Mouse (Mus musculus) forebrain, embryonic 11.5 days (tissue): ENCODE results near the gene Sbno2. TPM values are rescaled to one million over a fixed set of nuclear protein-coding genes. Genes with fewer than 3 reads are reported as not detected.
A peak's percentile ranks its signal among the peaks of the same experiment; 100 is the strongest.
"Not testable (repeated sequence)": the region's sequence is repeated elsewhere in the genome, so short reads cannot be mapped to it uniquely, and the experiment has no call there.

Experiments used
- ATAC-seq: fragments of 200-750 bp; cut with Nextera tagmentation; replicated peaks from 2 replicates; pipeline ENCODE4 v1.8.0; 2017; ENCODE audit warnings: moderate TSS enrichment; ENCODE audit not compliant: low FRiP score
- DNase-seq: peaks from one replicate; pipeline ENCODE4 v3.0.0-alpha.2; 2017; ENCODE audit warnings: low spot score
- H3K27ac ChIP-seq: fragments of 300-500 bp; sonication (generic); 2 replicates; pipeline ENCODE4 v1.5.1; 2014; ENCODE audit warnings: low read depth, low read length
- H3K27me3 ChIP-seq: fragments of 300-500 bp; sonication (generic); 2 replicates; pipeline ENCODE4 v1.6.1; 2014; ENCODE audit warnings: mild to moderate bottlenecking, low read length, mixed read lengths; ENCODE audit not compliant: control insufficient read depth, insufficient read depth
- H3K36me3 ChIP-seq: fragments of 300-500 bp; sonication (generic); 2 replicates; pipeline ENCODE4 v1.6.1; 2014; ENCODE audit warnings: mild to moderate bottlenecking, low read length, moderate library complexity, mixed read lengths; ENCODE audit not compliant: control insufficient read depth, insufficient read depth
- H3K4me1 ChIP-seq: fragments of 300-500 bp; sonication (generic); replicated peaks from 2 replicates; pipeline ENCODE4 v1.6.1; 2014; ENCODE audit warnings: low read length, mixed read lengths; ENCODE audit not compliant: control insufficient read depth, insufficient read depth
- H3K4me2 ChIP-seq: fragments of 300-500 bp; sonication (generic); 2 replicates; pipeline ENCODE4 v1.6.1; 2014; ENCODE audit warnings: low read depth, mild to moderate bottlenecking, low read length, moderate library complexity, mixed read lengths; ENCODE audit not compliant: severe bottlenecking
- H3K4me3 ChIP-seq: fragments of 300-500 bp; sonication (generic); 2 replicates; pipeline ENCODE4 v1.5.1; 2014; ENCODE audit warnings: low read depth, low read length
- H3K9ac ChIP-seq: fragments of 300-500 bp; sonication (generic); 2 replicates; pipeline ENCODE4 v1.6.1; 2014; ENCODE audit warnings: low read length
- H3K9me3 ChIP-seq: fragments of 300-500 bp; sonication (generic); 2 replicates; pipeline ENCODE4 v1.6.1; 2016; ENCODE audit warnings: low read length, mixed read lengths; ENCODE audit not compliant: control insufficient read depth
- WGBS: fragments of 180-500 bp; shearing (Covaris S2); extraction: QIAGEN DNeasy Blood & Tissue Kit; methylation state at CpG from one replicate; pipeline ENCODE4 v1.1.7; 2014; 5-methylcytosine and 5-hydroxymethylcytosine counted together
- polyA plus RNA-seq: library from polyadenylated mRNA; unstranded; fragments of >200 nt; fragmentation: Nextera tagmentation; extraction: Ambion mirVana; gene quantifications from 2 replicates; pipeline ENCODE4 v1.2.1, GENCODE M21; 2014

Sbno2 gene
- polyA plus RNA-seq, 1 experiment from 2014 or later = 13.6 TPM

GRCm38 (mm10) chr10:80041409-80042060, 63.8 kb downstream of the Sbno2 start:
- not testable (repeated sequence) for H3K27me3 ChIP-seq, H3K4me1 ChIP-seq, H3K4me2 ChIP-seq, DNase-seq, H3K4me3 ChIP-seq, ATAC-seq, H3K27ac ChIP-seq, H3K36me3 ChIP-seq, H3K9me3 ChIP-seq, H3K9ac ChIP-seq
- WGBS = 89% methylated on average over 8 of the region's 8 CpGs

- H3K4me3 ChIP-seq = peak within 1 kb of the TSS; percentile 73
- no peak within 1 kb of the TSS for H3K27ac ChIP-seq
- H3K9me3 ChIP-seq = no peaks in the 10 kb centered on the region
- peak within 1 kb of the TSS; percentile 73 for H3K4me2 ChIP-seq
- peaks cover 5% of the 10 kb centered on the region; the same call in 1 of the 2 replicates for H3K36me3 ChIP-seq
- DNase-seq (peak; percentile 99), ATAC-seq (peak; percentile 97)
- H3K27me3 ChIP-seq = no peaks in the 10 kb centered on the region
- H3K9ac ChIP-seq = peak within 1 kb of the TSS; percentile 64
- WGBS = 0% methylated on average over 40 of the region's 40 CpGs
- peaks cover 9% of the 10 kb centered on the region for H3K4me1 ChIP-seq
Measured at GRCm38 (mm10) chr10:80039559-80039979, 65.8 kb downstream of the Sbno2 start, which contains the start of gene Polr2e. Gene Polr2e (minus strand): TSS chr10:80039795.

GRCm38 (mm10) chr10:80036832-80037231, 68.5 kb downstream of the Sbno2 start:
- Histone ChIP-seq H3K9ac (no peak overlapping the region), H3K4me2 (no peak overlapping the region), H3K27ac (no peak overlapping the region), H3K36me3 (peaks cover 5% of the 10 kb centered on the region; the same call in 1 of the 2 replicates), H3K9me3 (no peaks in the 10 kb centered on the region), H3K4me3 (no peak overlapping the region), H3K4me1 (peaks cover 9% of the 10 kb centered on the region), H3K27me3 (no peaks in the 10 kb centered on the region)
- 92% methylated on average over 13 of the region's 13 CpGs for WGBS
- ATAC-seq (no peak), DNase-seq (no peak)

- H3K36me3 ChIP-seq = peaks cover 5% of the 10 kb centered on the region; the same call in 1 of the 2 replicates
- ATAC-seq = no peak
- H3K4me1 ChIP-seq = peaks cover 9% of the 10 kb centered on the region
- no peaks in the 10 kb centered on the region for H3K27me3 ChIP-seq
- H3K4me3 ChIP-seq = no peak overlapping the region
- DNase-seq = no peak
- H3K4me2 ChIP-seq = no peak overlapping the region
- H3K27ac ChIP-seq = no peak overlapping the region
- H3K9ac ChIP-seq = no peak overlapping the region
- no peaks in the 10 kb centered on the region for H3K9me3 ChIP-seq
- WGBS = 88% methylated on average over 5 of the region's 5 CpGs
Measured at GRCm38 (mm10) chr10:80035686-80036085, 69.7 kb downstream of the Sbno2 start.

- Histone ChIP-seq H3K36me3 (peaks cover 5% of the 10 kb centered on the region; the same call in 1 of the 2 replicates), H3K27ac (no peak overlapping the region), H3K27me3 (no peaks in the 10 kb centered on the region), H3K4me2 (no peak overlapping the region), H3K9me3 (no peaks in the 10 kb centered on the region), H3K4me3 (no peak overlapping the region), H3K4me1 (peaks cover 9% of the 10 kb centered on the region), H3K9ac (no peak overlapping the region)
- DNase-seq (no peak), ATAC-seq (no peak)
- 87% methylated on average over 8 of the region's 8 CpGs for WGBS
Measured at GRCm38 (mm10) chr10:80035148-80035547, 70.2 kb downstream of the Sbno2 start.

GRCm38 (mm10) chr10:80033511-80034391, 71.6 kb downstream of the Sbno2 start:
- 57% methylated on average over 9 of the region's 9 CpGs for WGBS
- H3K27ac ChIP-seq = no peak overlapping the region
- ATAC-seq (no peak), DNase-seq (no peak)
- H3K36me3 ChIP-seq = peaks cover 5% of the 10 kb centered on the region; the same call in 1 of the 2 replicates
- no peaks in the 10 kb centered on the region for H3K27me3 ChIP-seq
- no peak overlapping the region for H3K9ac ChIP-seq
- H3K9me3 ChIP-seq = no peaks in the 10 kb centered on the region
- no peak overlapping the region for H3K4me3 ChIP-seq
- no peak overlapping the region for H3K4me2 ChIP-seq
- H3K4me1 ChIP-seq = peaks cover 9% of the 10 kb centered on the region

- no peak for ATAC-seq
- no peak overlapping the region for H3K4me3 ChIP-seq
- H3K9ac ChIP-seq = no peak overlapping the region
- H3K27ac ChIP-seq = no peak overlapping the region
- peaks cover 5% of the 10 kb centered on the region; the same call in 1 of the 2 replicates for H3K36me3 ChIP-seq
- H3K4me1 ChIP-seq = peaks cover under 1% of the 10 kb centered on the region
- WGBS = 69% methylated on average over 5 of the region's 5 CpGs
- H3K9me3 ChIP-seq = no peaks in the 10 kb centered on the region
- H3K27me3 ChIP-seq = no peaks in the 10 kb centered on the region
- H3K4me2 ChIP-seq = no peak overlapping the region
- DNase-seq = no peak
Measured at GRCm38 (mm10) chr10:80032799-80033480, 72.4 kb downstream of the Sbno2 start.

- peaks cover 3% of the 10 kb centered on the region; the same call in 1 of the 2 replicates for H3K36me3 ChIP-seq
- no peaks in the 10 kb centered on the region for H3K4me1 ChIP-seq
- no peaks in the 10 kb centered on the region for H3K27me3 ChIP-seq
- H3K9me3 ChIP-seq = no peaks in the 10 kb centered on the region
- ATAC-seq (no peak), DNase-seq (no peak)
- H3K4me3 ChIP-seq = no peak overlapping the region
- H3K4me2 ChIP-seq = no peak overlapping the region
- no peak overlapping the region for H3K27ac ChIP-seq
- no peak overlapping the region for H3K9ac ChIP-seq
- 89% methylated on average over 17 of the region's 17 CpGs for WGBS
Measured at GRCm38 (mm10) chr10:80030736-80031135, 74.6 kb downstream of the Sbno2 start.
